Mouse (Mus musculus): ENCODE results near the gene 2810408A11Rik.
A peak's percentile ranks its signal among the peaks of the same experiment; 100 is the strongest.
"Not testable (repeated sequence)": the region's sequence is repeated elsewhere in the genome, so short reads cannot be mapped to it uniquely, and the experiment has no call there.

2810408A11Rik gene

GRCm38 (mm10) chr11:69931769-69932168 lies 31.0 kb upstream of the 2810408A11Rik start:
- DNase-seq (ENCODE audit: low read depth): no peak

GRCm38 (mm10) chr11:69930967-69931537 lies 30.3 kb upstream of the 2810408A11Rik start:
- DNase-seq (ENCODE audit: low read depth): peak; percentile 93

- not testable (repeated sequence) for DNase-seq (ENCODE audit: low read depth)
Observed at GRCm38 (mm10) chr11:69930176-69930575, 29.4 kb upstream of the 2810408A11Rik start.

- no peak for DNase-seq (ENCODE audit: low read depth)
Observed at GRCm38 (mm10) chr11:69929712-69930111, 28.9 kb upstream of the 2810408A11Rik start.

GRCm38 (mm10) chr11:69927501-69927900 lies 26.7 kb upstream of the 2810408A11Rik start:
- no peak for DNase-seq (ENCODE audit: low read depth)

GRCm38 (mm10) chr11:69922796-69923195 lies 22.0 kb upstream of the 2810408A11Rik start:
- DNase-seq (ENCODE audit: low read depth): peak; percentile 85

- peak; percentile 83 for DNase-seq (ENCODE audit: low read depth)
Observed at GRCm38 (mm10) chr11:69922012-69922756, 21.4 kb upstream of the 2810408A11Rik start.

- peak; percentile 100 for DNase-seq (ENCODE audit: low read depth)
Observed at GRCm38 (mm10) chr11:69921114-69922011, 20.6 kb upstream of the 2810408A11Rik start, which contains the start of gene Eif5a. Eif5a (minus strand) TSS chr11:69921958.

GRCm38 (mm10) chr11:69920266-69921031 lies 19.7 kb upstream of the 2810408A11Rik start:
- peak; percentile 53 for DNase-seq (ENCODE audit: low read depth)

GRCm38 (mm10) chr11:69919661-69920265 lies 19.0 kb upstream of the 2810408A11Rik start:
- peak; percentile 98 for DNase-seq (ENCODE audit: low read depth)

GRCm38 (mm10) chr11:69919053-69919452 lies 18.3 kb upstream of the 2810408A11Rik start:
- peak; percentile 39 for DNase-seq (ENCODE audit: low read depth)

- DNase-seq (ENCODE audit: low read depth): no peak
Observed at GRCm38 (mm10) chr11:69918118-69918517, 17.3 kb upstream of the 2810408A11Rik start.

- DNase-seq (ENCODE audit: low read depth): no peak
Observed at GRCm38 (mm10) chr11:69917379-69917948, 16.7 kb upstream of the 2810408A11Rik start.

- DNase-seq (ENCODE audit: low read depth): not testable (repeated sequence)
Observed at GRCm38 (mm10) chr11:69916652-69917378, 16.0 kb upstream of the 2810408A11Rik start.

GRCm38 (mm10) chr11:69915667-69916627 lies 15.2 kb upstream of the 2810408A11Rik start:
- peak; percentile 35 for DNase-seq (ENCODE audit: low read depth)

GRCm38 (mm10) chr11:69914917-69915430 lies 14.2 kb upstream of the 2810408A11Rik start:
- DNase-seq (ENCODE audit: low read depth): peak; percentile 39

- peak; percentile 64 for DNase-seq (ENCODE audit: low read depth)
Observed at GRCm38 (mm10) chr11:69914372-69914764, 13.6 kb upstream of the 2810408A11Rik start.

- peak; percentile 95 for DNase-seq (ENCODE audit: low read depth)
Observed at GRCm38 (mm10) chr11:69913554-69914371, 13.0 kb upstream of the 2810408A11Rik start, which contains the start of gene Gps2. Gps2 (plus strand) TSS chr11:69913888.
